ENCODE assay signal across 17 mouse cellular contexts in the genomic region with DNA sequence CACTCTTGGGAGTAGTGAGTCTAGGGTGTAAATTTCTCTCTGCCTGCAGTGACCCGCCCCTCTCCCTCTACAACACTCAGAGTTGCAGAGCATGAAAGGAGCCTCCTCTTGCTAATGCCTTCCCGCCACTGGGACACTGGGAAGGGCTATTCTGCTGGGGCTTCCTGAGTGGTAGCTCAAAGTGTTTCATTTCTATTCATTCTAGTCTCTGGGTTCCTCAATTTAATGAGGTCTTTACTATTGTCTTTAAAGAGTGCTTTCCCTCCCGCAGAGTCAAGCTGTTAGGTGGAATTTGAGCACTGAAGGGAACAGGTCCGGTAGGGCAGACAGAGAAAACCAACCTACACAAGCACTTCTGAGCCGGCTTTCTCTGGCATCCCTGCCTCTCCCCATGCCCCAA.
"Had no signal": no experiment of that assay in that cellular context is flagged by ENCODE, and none has a peak within 500 bp of the region (broad histone marks: within the 10 kb centered on the region; RNA-seq: fewer than 3 reads in every experiment).

No protein-coding gene starts in this region.

- H3K9me3 ChIP-seq: kidney, embryonic 15.5 days; liver, embryonic 13.5 days; midbrain, embryonic 12.5 days; midbrain, embryonic 15.5 days; neural tube, embryonic 12.5 days; neural tube, embryonic 15.5 days had no signal

- H3K4me3 ChIP-seq: kidney, embryonic 15.5 days; liver, embryonic 13.5 days; midbrain, embryonic 12.5 days; midbrain, embryonic 15.5 days; neural tube, embryonic 12.5 days; neural tube, embryonic 15.5 days had no signal

- DNase-seq: kidney, adult 2 months; kidney, postnatal 10 days; kidney, postnatal 36 days; left cerebral cortex, postnatal 4 days; liver, embryonic 13.5 days; lung, adult 2 months; lung, postnatal 14 days; thymus, adult 2 months; thymus, postnatal 14 days; thymus, postnatal 4 days had no signal

- H3K36me3 ChIP-seq: kidney, embryonic 15.5 days; liver, embryonic 13.5 days; midbrain, embryonic 12.5 days; midbrain, embryonic 15.5 days; neural tube, embryonic 12.5 days; neural tube, embryonic 15.5 days had no signal

- H3K4me1 ChIP-seq: kidney, embryonic 15.5 days; liver, embryonic 13.5 days; midbrain, embryonic 12.5 days; neural tube, embryonic 12.5 days had no signal

- H3K9ac ChIP-seq: kidney, embryonic 15.5 days; liver, embryonic 13.5 days; midbrain, embryonic 12.5 days; midbrain, embryonic 15.5 days; neural tube, embryonic 12.5 days; neural tube, embryonic 15.5 days had no signal

- H3K27ac ChIP-seq: kidney, embryonic 15.5 days; liver, embryonic 13.5 days; macrophage; midbrain, embryonic 12.5 days; midbrain, embryonic 15.5 days; neural tube, embryonic 12.5 days; neural tube, embryonic 15.5 days; stomach, postnatal 0 days had no signal
